Mouse (Mus musculus) embryonic facial prominence, embryonic 12.5 days (tissue): ENCODE results near the gene Mindy3. TPM values are rescaled to one million over a fixed set of nuclear protein-coding genes. Genes with fewer than 3 reads are reported as not detected.
A peak's percentile ranks its signal among the peaks of the same experiment; 100 is the strongest.
"Not testable (repeated sequence)": the region's sequence is repeated elsewhere in the genome, so short reads cannot be mapped to it uniquely, and the experiment has no call there.

Source experiments
- ATAC-seq: fragments of 200-750 bp; cut with Nextera tagmentation; 2 replicates; pipeline ENCODE4 v1.8.0; 2017; ENCODE audit not compliant: insufficient number of reproducible peaks, insufficient read depth, low FRiP score, low TSS enrichment
- H3K27ac ChIP-seq: fragments of 300-500 bp; sonication (generic); 2 replicates; pipeline ENCODE4 v1.5.1; 2016; ENCODE audit warnings: mild to moderate bottlenecking
- H3K27me3 ChIP-seq: fragments of 300-500 bp; sonication (generic); 2 replicates; pipeline ENCODE4 v1.6.1; 2016; ENCODE audit warnings: mild to moderate bottlenecking, moderate library complexity
- H3K36me3 ChIP-seq: fragments of 300-500 bp; sonication (generic); 2 replicates; pipeline ENCODE4 v1.6.1; 2016; ENCODE audit warnings: mild to moderate bottlenecking
- H3K4me1 ChIP-seq: fragments of 300-500 bp; sonication (generic); 2 replicates; pipeline ENCODE4 v1.6.1; 2016
- H3K4me2 ChIP-seq: fragments of 300-500 bp; sonication (generic); replicated peaks from 2 replicates; pipeline ENCODE4 v1.6.1; 2016; ENCODE audit warnings: mild to moderate bottlenecking, moderate library complexity
- H3K4me3 ChIP-seq: fragments of 300-500 bp; sonication (generic); 2 replicates; pipeline ENCODE4 v1.5.1; 2016; ENCODE audit warnings: mild to moderate bottlenecking
- H3K9ac ChIP-seq: fragments of 300-500 bp; sonication (generic); 2 replicates; pipeline ENCODE4 v1.6.1; 2016; ENCODE audit warnings: mild to moderate bottlenecking, moderate library complexity
- H3K9me3 ChIP-seq: fragments of 300-500 bp; sonication (generic); 2 replicates; pipeline ENCODE4 v1.6.1; 2016; ENCODE audit warnings: mild to moderate bottlenecking, moderate library complexity
- WGBS: fragments of 180-500 bp; shearing (Covaris S2); methylation state at CpG from one replicate; pipeline ENCODE4 v1.1.7; 2016; 5-methylcytosine and 5-hydroxymethylcytosine counted together
- polyA plus RNA-seq: library from polyadenylated mRNA; unstranded; fragments of >200 nt; fragmentation: Nextera tagmentation; extraction: Ambion mirVana; gene quantifications from 2 replicates; pipeline ENCODE4 v1.2.1, GENCODE M21; 2016

The Mindy3 gene
- 24.1 and 27.4 TPM in 2 replicates for polyA plus RNA-seq

DNA sequence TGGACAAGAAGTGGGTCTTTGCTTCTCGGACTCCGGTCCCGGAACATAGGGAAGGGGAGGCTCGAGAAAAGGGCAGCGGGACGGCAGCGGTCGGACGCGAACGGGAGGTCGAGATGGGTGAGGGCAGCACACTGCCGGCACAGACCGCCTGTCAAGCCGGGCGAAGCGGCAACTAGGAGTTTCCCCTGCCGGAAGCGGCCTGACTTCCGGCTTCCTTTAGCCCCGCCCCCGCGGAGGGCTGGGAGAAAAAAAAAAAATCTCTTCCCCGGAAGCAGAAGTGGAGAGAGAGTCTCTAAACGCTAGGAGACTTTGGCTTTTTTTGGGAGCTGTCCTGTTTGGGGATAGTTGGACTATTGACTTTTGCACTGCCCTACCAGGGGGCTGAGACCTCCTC lies at the start of gene Mindy3:
TSS of gene Mindy3 (minus strand) at position 209 of the 394 bp plus-strand sequence.
- Histone ChIP-seq H3K4me1 (peaks cover 8% of the 10 kb centered on the region), H3K36me3 (no peaks in the 10 kb centered on the region), H3K9me3 (no peaks in the 10 kb centered on the region), H3K9ac (peak within 1 kb of the TSS; percentile 76), H3K4me3 (peak within 1 kb of the TSS; percentile 86), H3K27ac (peak within 1 kb of the TSS; percentile 50; the same call in 1 of the 2 replicates), H3K4me2 (peak within 1 kb of the TSS; percentile 79), H3K27me3 (no peaks in the 10 kb centered on the region)
- WGBS = under 1% methylated on average over 25 of the region's 25 CpGs
- ATAC-seq = peak; percentile 86

DNA sequence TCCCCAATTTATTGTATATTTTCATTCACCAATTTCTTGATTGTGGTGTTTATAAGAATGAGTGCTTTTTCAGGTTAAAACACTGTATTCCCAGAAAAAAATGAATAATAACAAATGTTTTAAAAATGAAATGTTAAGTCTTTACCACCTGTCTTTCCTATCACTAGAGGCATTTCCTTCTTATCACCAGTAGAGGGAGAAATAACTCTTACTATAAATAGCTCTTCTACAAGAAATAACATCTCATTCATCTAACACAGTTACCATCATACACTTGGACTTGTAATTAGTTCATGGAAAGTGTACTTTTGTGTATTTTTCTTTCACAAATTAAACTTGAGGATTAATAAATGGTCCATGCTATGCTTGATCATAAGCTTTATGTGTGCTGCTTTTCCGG lies 40.5 kb upstream of the Mindy3 start:
- WGBS = 67% methylated on average over 1 of the region's 1 CpGs
- Histone ChIP-seq H3K27me3 (no peaks in the 10 kb centered on the region), H3K4me3 (no peak overlapping the region), H3K27ac (no peak overlapping the region), H3K36me3 (no peaks in the 10 kb centered on the region), H3K9ac (no peak overlapping the region), H3K4me1 (no peaks in the 10 kb centered on the region), H3K9me3 (no peaks in the 10 kb centered on the region), H3K4me2 (no peak overlapping the region)
- ATAC-seq = no peak

DNA sequence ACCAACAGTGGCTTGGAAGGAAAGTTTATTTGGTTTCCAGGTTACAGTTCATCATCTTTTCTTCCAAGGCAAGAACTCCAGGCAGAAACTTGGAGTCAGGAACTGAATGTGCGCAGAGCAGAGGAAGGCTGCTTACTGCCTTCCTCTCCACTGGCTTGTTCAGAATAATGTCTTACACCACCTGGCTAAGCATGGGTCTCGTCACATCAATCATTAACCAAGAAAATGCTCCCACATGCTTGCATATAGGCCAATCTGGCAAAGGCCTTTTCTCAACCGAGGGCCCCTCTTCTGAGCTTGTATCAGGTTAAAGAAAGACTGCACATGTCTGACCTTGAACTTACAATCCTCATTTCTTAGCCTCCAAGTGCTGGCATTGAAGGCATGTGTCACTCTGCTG lies 30.8 kb upstream of the Mindy3 start:
- H3K9ac ChIP-seq = no peak overlapping the region
- no peak for ATAC-seq
- H3K27me3 ChIP-seq = no peaks in the 10 kb centered on the region
- no peaks in the 10 kb centered on the region for H3K4me1 ChIP-seq
- no peak overlapping the region for H3K4me2 ChIP-seq
- WGBS = 77% methylated on average over 3 of the region's 3 CpGs
- no peak overlapping the region for H3K4me3 ChIP-seq
- H3K36me3 ChIP-seq = no peaks in the 10 kb centered on the region
- no peaks in the 10 kb centered on the region for H3K9me3 ChIP-seq
- no peak overlapping the region for H3K27ac ChIP-seq

DNA sequence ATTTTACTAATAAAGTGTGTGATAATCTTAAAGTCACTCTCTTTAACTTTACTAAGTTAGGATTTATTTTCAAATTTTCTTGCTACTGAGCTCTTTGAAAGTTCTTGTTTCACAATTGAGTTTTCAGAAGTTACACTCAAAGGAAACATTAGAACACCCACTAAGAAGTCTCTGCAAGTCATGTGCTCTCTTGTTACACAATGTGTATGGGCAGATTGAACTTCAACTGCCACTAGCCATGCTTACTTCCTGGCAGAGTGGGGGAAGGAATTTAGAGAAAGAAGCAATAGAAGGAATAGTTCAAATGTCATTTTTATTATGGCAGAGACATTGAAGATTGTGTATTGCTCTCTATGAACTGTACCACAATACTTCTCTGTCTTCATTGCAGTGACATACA lies 20.9 kb upstream of the Mindy3 start:
- Histone ChIP-seq H3K9me3 (no peaks in the 10 kb centered on the region), H3K27me3 (no peaks in the 10 kb centered on the region), H3K4me1 (no peaks in the 10 kb centered on the region), H3K4me2 (no peak overlapping the region), H3K36me3 (no peaks in the 10 kb centered on the region), H3K4me3 (no peak overlapping the region), H3K9ac (no peak overlapping the region), H3K27ac (no peak overlapping the region)
- ATAC-seq = no peak

DNA sequence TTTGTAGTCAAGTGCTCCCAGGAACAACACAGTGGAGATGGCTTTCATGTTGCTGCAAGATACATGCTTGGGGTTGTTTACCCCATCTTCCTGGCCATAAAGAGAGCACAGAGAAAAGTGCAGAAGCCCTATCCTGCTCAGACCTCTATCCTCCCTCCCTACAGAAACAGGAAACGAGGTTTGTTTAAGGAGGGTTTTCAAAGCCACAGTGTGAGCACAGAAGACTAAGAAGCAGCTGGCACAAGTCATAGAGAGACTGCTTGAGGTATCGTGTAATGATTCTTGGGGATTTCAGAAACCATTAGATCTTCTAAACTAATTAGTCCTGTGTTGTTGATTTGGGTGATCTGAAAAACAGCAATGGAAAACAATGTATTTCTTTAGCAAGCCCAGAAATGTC lies 20.3 kb upstream of the Mindy3 start:
- Histone ChIP-seq H3K27ac (no peak overlapping the region), H3K27me3 (no peaks in the 10 kb centered on the region), H3K9ac (no peak overlapping the region), H3K4me3 (no peak overlapping the region), H3K9me3 (no peaks in the 10 kb centered on the region), H3K36me3 (no peaks in the 10 kb centered on the region), H3K4me1 (no peaks in the 10 kb centered on the region), H3K4me2 (no peak overlapping the region)
- WGBS = 24% methylated on average over 2 of the region's 2 CpGs
- no peak for ATAC-seq

DNA sequence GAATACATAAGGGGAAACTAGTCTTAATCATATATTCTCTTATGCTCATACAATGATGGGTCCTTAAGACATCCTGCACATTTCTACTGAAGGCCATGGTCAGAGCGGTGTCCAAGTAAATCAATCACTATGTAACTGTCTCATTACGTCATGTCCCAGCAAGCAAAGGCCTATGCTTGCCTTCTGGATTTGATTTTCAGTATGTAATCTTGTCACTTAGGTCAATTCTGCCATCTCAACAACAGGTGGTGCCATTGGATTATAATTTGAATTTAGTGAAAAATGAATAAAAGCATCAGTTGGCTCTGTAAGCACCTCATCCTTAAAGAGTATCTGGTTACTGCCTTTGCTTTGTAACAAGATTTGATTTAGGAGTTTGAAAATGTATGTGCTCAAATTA lies 18.9 kb upstream of the Mindy3 start:
- H3K4me3 ChIP-seq = no peak overlapping the region
- no peak overlapping the region for H3K9ac ChIP-seq
- 50% methylated on average over 2 of the region's 2 CpGs for WGBS
- no peaks in the 10 kb centered on the region for H3K27me3 ChIP-seq
- ATAC-seq = no peak
- H3K27ac ChIP-seq = no peak overlapping the region
- no peak overlapping the region for H3K4me2 ChIP-seq
- no peaks in the 10 kb centered on the region for H3K36me3 ChIP-seq
- H3K4me1 ChIP-seq = no peaks in the 10 kb centered on the region
- H3K9me3 ChIP-seq = no peaks in the 10 kb centered on the region

DNA sequence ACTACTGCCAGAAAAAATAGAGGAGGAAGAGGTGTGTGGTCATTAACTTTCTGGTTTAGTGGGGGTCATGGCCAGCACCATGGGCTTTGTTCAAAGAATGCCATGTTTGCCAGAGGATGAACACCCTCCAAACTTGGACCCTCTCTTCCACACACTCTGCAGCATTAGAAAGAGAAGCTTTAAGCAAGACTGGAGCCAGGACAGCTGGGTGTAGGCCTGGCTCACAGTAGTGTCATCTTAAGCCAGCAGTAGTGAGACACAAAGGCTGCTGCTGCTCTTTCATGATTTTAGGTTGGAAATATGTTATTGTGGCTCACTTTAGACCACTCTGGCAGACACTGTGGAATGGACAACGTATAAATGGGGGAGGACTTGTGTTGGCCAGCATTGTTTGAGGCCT lies 12.8 kb upstream of the Mindy3 start:
- 85% methylated on average over 1 of the region's 1 CpGs for WGBS
- Histone ChIP-seq H3K4me3 (no peak overlapping the region), H3K4me1 (no peaks in the 10 kb centered on the region), H3K27me3 (no peaks in the 10 kb centered on the region), H3K4me2 (no peak overlapping the region), H3K27ac (no peak overlapping the region), H3K9me3 (no peaks in the 10 kb centered on the region), H3K9ac (no peak overlapping the region), H3K36me3 (no peaks in the 10 kb centered on the region)
- no peak for ATAC-seq

DNA sequence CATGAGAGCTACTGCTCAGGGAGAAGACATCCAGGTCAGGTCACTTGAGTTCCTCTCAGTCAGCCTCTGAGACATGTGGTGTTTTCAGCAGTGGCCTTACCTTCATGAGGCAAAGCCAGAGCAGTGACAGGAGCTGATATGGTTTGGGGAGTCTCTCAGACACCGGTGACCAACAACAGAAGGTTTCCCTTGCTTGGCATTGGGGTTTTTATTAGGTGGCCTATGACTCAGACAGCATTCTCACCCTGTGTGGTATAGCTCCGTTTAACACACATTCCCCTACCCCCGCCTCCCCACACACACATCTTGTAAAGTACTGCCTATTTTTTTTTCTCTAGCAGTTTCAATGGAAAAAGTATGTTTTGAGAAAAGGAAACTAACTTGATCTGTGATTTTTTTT lies 5.1 kb upstream of the Mindy3 start:
- WGBS = 83% methylated on average over 3 of the region's 3 CpGs
- no peak for ATAC-seq

DNA sequence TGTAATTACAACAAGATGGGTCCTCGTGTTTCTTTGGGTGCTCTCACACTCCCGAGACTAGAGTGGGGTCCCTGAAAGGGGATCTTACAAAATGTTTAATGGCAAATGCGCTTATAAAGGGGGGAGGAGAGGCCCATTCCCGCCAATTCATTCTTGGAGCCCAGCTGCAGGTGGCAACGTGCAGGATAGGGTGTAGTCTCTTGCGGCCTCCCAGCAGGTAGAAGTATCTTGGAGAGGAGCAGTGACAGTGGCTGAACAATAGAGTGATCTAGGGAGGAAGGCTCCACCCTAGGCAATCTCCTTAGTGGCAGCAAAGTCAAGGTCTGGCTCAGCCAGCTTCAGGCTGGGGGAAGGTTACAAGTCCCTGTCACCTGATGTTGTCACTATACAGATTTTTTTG lies 4.2 kb upstream of the Mindy3 start:
- WGBS = 57% methylated on average over 6 of the region's 6 CpGs
- H3K9ac ChIP-seq, H3K4me3 ChIP-seq: not testable (repeated sequence)

More for the DNA sequence above, 5.1 kb upstream of the Mindy3 start:
- H3K27me3 ChIP-seq = no peaks in the 10 kb centered on the region
- no peaks in the 10 kb centered on the region for H3K36me3 ChIP-seq
- H3K4me3 ChIP-seq = no peak overlapping the region
- H3K27ac ChIP-seq = no peak overlapping the region
- H3K9me3 ChIP-seq = no peaks in the 10 kb centered on the region
- no peaks in the 10 kb centered on the region for H3K4me1 ChIP-seq
- no peak overlapping the region for H3K9ac ChIP-seq
- no peak overlapping the region for H3K4me2 ChIP-seq

DNA sequence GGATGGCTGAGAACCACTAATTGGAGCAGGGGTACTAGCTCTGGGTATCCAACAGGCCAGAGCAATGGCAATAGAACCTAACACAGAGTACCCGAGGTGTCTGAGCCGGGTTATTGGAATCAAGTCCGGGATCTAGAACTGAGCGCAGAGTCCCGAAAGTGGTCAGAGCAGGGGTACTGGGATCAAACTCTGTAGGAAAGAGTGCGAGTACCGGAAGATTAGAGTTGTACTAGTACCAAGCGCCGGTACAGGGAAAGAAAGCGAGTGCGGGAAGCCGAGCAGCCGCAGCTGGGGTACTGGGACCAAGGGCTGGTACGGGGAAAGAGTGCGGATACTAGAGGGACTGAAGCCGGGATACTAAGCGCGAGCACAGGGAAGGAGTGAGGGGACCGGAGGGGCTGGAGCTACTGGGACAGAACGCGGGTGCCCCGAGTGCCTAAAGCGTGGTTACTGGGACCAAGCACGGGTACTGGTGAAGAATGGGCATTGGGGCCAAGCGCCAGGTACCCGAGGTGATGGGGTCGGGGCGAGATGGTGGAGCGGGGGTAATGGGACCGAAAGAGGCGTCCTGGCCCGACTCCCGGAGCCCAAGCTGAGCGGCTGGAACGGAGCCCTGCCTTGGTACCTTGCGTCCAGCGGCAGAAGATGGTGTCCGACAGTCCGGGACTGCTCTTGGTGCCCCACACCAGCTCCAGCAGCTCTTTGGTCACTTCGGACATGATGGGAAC lies 572 bp downstream of the Mindy3 start:
- ATAC-seq = peak; percentile 74
- under 1% methylated on average over 40 of the region's 40 CpGs for whole genome bisulfite sequencing
- Histone ChIP-seq H3K9ac (peak overlapping the region; percentile 76), H3K4me3 (peak overlapping the region; percentile 86), H3K4me1 (peaks cover 8% of the 10 kb centered on the region), H3K9me3 (no peaks in the 10 kb centered on the region), H3K4me2 (peak overlapping the region; percentile 79), H3K27me3 (no peaks in the 10 kb centered on the region), H3K27ac (peak overlapping the region; percentile 50; the same call in 1 of the 2 replicates), H3K36me3 (no peaks in the 10 kb centered on the region)

More for the DNA sequence above, 4.2 kb upstream of the Mindy3 start:
- not testable (repeated sequence) for H3K36me3 ChIP-seq, H3K4me2 ChIP-seq, H3K9me3 ChIP-seq, H3K4me1 ChIP-seq, ATAC-seq, H3K27me3 ChIP-seq, H3K27ac ChIP-seq

DNA sequence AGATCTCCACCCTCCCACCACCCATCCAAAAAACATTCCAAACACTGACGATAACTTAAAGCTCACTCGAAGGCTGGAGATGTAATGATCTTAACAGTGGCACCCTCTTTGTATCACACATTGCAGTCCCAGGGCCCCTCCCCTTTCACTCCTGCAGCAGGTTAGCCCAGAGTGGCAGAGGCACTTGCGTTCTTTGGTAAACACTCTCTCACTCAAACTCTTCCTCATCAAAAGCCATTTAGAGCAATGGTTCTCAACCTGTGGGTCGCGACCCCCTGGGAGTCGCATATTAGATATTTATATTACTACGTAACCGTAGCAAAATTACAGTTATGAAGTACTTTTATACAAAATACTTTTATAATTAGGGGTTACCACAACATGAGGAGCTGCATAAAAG lies 1.1 kb downstream of the Mindy3 start:
- ATAC-seq = no peak
- peak overlapping the region; percentile 76 for H3K9ac ChIP-seq
- H3K27me3 ChIP-seq = no peaks in the 10 kb centered on the region
- H3K9me3 ChIP-seq = no peaks in the 10 kb centered on the region
- no peaks in the 10 kb centered on the region for H3K36me3 ChIP-seq
- peak overlapping the region; percentile 86 for H3K4me3 ChIP-seq
- 43% methylated on average over 8 of the region's 8 CpGs for WGBS
- H3K27ac ChIP-seq = no peak overlapping the region
- H3K4me1 ChIP-seq = peaks cover 8% of the 10 kb centered on the region
- peak overlapping the region; percentile 79 for H3K4me2 ChIP-seq

DNA sequence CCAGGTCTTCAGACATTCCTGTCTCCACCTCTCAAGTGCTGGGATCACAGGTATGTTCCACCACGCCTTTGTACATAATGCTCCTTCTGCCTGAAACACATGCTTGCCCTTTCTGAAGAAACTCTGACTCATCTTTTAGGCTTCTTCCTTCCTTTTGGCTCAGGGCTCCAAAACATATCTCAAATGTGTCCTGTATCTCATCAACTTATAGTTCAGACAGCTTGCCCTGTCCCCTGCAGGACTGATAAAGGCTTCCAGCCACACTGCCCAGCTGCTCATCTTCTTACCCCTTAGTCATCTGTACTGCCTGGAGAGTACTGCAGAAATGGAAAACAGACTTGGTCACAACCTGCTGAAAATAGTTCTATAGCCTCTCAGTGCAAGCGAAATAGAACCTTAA lies 7.0 kb downstream of the Mindy3 start:
- Histone ChIP-seq H3K9me3 (no peaks in the 10 kb centered on the region), H3K4me3 (no peak overlapping the region), H3K27ac (no peak overlapping the region), H3K4me2 (no peak overlapping the region), H3K36me3 (no peaks in the 10 kb centered on the region), H3K9ac (no peak overlapping the region), H3K4me1 (0 out of 2 replicates have a peak, but pooled peaks cover 3% of the 10 kb centered on the region), H3K27me3 (no peaks in the 10 kb centered on the region)
- ATAC-seq = no peak
- WGBS = 89% methylated on average over 2 of the region's 2 CpGs
